Mouse (Mus musculus) C2C12 (cell line): ENCODE measurements around the gene Soat1. TPM values are rescaled to one million over a fixed set of nuclear protein-coding genes. Genes with fewer than 3 reads are reported as not detected.

ENCODE experiments used
- H3K27me3 ChIP-seq: one replicate; pipeline ENCODE4 v1.6.1; 2011; ENCODE audit not compliant: control insufficient read depth, insufficient read depth, insufficient read length
- H3K36me3 ChIP-seq: one replicate; pipeline ENCODE4 v1.6.1; 2011; ENCODE audit not compliant: control insufficient read depth, insufficient read depth
- H3K4me3 ChIP-seq: one replicate; pipeline ENCODE4 v1.5.1; 2011; ENCODE audit warnings: mild to moderate bottlenecking, control low read depth; ENCODE audit not compliant: poor library complexity, insufficient read depth, severe bottlenecking
- H3K79me2 ChIP-seq: one replicate; pipeline ENCODE4 v1.6.1; 2011; ENCODE audit not compliant: control insufficient read depth, insufficient read depth
- H3K79me3 ChIP-seq: one replicate; pipeline ENCODE4 v1.6.1; 2011; ENCODE audit warnings: low read depth, control low read depth
- H3ac ChIP-seq: one replicate; pipeline ENCODE3; 2011; ENCODE audit warnings: low read depth; ENCODE audit not compliant: control insufficient read depth, insufficient read length
- CEBPB ChIP-seq: IDR thresholded peaks from one replicate; pipeline ENCODE4 v1.6.1; 2011; ENCODE audit warnings: low read depth, mild to moderate bottlenecking, control low read depth, moderate library complexity
- CTCF ChIP-seq: IDR thresholded peaks from one replicate; pipeline ENCODE4 v1.5.1; 2011; ENCODE audit not compliant: control insufficient read depth, insufficient read depth, insufficient read length
- FOSL1 ChIP-seq: IDR thresholded peaks from one replicate; pipeline ENCODE4 v1.8.0; 2011; ENCODE audit warnings: mild to moderate bottlenecking, low read length; ENCODE audit not compliant: poor library complexity, insufficient read depth, severe bottlenecking
- MAX ChIP-seq: IDR thresholded peaks from one replicate; pipeline ENCODE4 v1.6.1; 2011; ENCODE audit warnings: mild to moderate bottlenecking, control low read depth
- MYOD1 ChIP-seq: IDR thresholded peaks from one replicate; pipeline ENCODE4 v1.6.1; 2011; ENCODE audit warnings: low read depth; ENCODE audit not compliant: control insufficient read depth, insufficient read length
- MYOG ChIP-seq: IDR thresholded peaks from one replicate; pipeline ENCODE4 v1.6.1; 2011; ENCODE audit not compliant: control insufficient read depth, insufficient read length; ENCODE audit errors: extremely low read depth
- USF1 ChIP-seq: IDR thresholded peaks from one replicate; pipeline ENCODE4 v1.6.1; 2011; ENCODE audit warnings: low read depth, mild to moderate bottlenecking, control low read depth, moderate library complexity
- polyA plus RNA-seq: library from polyadenylated mRNA; unstranded; fragments of >200 nt; fragmentation: generic; extraction: Trizol; gene quantifications from one replicate; pipeline ENCODE4 v1.2.1, GENCODE M21; 2012; ENCODE audit warnings: missing spikeins

Soat1 gene
- polyA plus RNA-seq, 1 experiment = 72.5 TPM

DNA sequence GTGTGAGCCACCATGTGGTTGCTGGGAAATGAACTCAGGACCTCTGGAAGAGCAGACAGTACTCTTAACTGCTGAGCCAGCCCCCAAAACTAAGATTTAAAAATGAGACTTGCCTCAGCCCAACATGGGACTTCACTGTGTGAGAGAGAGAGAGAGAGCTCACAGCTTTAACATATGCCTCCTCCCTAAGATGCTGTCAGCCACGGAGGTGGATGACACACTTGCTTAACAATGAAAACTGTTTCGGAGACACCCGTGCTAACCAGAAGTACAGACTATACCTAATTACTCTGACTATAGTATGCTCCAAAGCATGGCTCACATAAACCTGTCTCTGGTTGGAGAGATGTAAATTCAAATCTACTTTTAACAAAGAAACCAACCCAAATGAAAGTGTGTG, 40.6 kb downstream of the Soat1 start:
- Histone ChIP-seq H3K27me3 (no peaks in the 10 kb centered on the region), H3K79me2 (no peaks in the 10 kb centered on the region), H3K4me3 (no peak overlapping the region), H3ac (no peak overlapping the region), H3K79me3 (no peaks in the 10 kb centered on the region), H3K36me3 (peaks cover 77% of the 10 kb centered on the region)
- TF ChIP-seq MYOG (no peak), MYOD1 (no peak), CTCF (no peak), MAX (no peak), USF1 (no peak), CEBPB (no peak), FOSL1 (no peak)

DNA sequence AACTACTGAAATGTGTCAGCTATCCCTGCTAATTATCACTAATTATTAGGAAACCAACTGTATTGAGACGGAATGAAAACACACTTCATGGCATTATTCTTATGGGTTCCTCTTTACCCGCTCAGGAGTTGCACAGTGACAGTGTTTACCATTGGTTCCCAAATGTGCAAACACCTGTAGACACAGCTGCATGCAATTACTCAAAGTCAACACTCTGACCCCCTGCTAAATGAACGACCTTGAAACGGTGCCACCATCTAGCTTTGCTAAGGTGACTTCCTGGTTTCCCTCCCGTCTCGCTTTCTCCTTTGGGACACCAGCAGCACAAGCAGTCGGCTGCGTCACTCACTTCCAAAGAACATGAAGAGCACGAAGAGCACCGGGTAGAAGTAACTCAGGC, 41.6 kb downstream of the Soat1 start:
- no peaks in the 10 kb centered on the region for H3K79me3 ChIP-seq
- TF ChIP-seq MYOG (no peak), FOSL1 (no peak), MYOD1 (no peak), MAX (no peak), CEBPB (no peak)
- peaks cover 75% of the 10 kb centered on the region for H3K36me3 ChIP-seq
- no peaks in the 10 kb centered on the region for H3K79me2 ChIP-seq
- no peaks in the 10 kb centered on the region for H3K27me3 ChIP-seq
- H3K4me3 ChIP-seq = no peak overlapping the region
- no peak overlapping the region for H3ac ChIP-seq

- no peaks in the 10 kb centered on the region for H3K27me3 ChIP-seq
- H3ac ChIP-seq = no peak overlapping the region
- H3K79me2 ChIP-seq = no peaks in the 10 kb centered on the region
- TF ChIP-seq CTCF (no peak), FOSL1 (no peak)
- H3K4me3 ChIP-seq = no peak overlapping the region
- peaks cover 57% of the 10 kb centered on the region for H3K36me3 ChIP-seq
- H3K79me3 ChIP-seq = no peaks in the 10 kb centered on the region
Measured at GRCm38 (mm10) chr1:156428434-156428833, 45.7 kb downstream of the Soat1 start.

DNA sequence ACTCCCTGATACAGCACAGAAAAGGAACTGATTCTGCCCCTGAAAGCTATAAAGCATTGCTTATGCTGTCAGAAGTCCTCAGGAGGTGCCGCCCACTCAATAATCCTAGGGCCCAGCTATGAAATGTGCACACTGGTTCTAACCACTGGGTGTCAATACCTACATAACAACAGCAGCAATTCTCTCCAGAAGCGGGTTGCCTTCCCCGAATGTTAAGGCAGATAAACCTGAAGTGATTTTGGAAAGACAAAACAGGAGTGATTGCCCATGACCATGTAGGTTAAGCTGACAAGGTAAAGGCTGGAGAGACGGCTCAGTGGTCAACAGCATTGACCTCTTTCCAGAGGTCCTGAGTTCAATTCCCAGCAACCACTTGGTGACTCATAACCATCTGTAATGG, 48.4 kb downstream of the Soat1 start:
- TF ChIP-seq CEBPB (no peak), MYOG (no peak), FOSL1 (no peak), MAX (no peak), MYOD1 (no peak), CTCF (no peak), USF1 (no peak)
- Histone ChIP-seq H3K4me3 (no peak overlapping the region), H3K79me2 (no peaks in the 10 kb centered on the region), H3K36me3 (peaks cover 35% of the 10 kb centered on the region), H3ac (no peak overlapping the region), H3K79me3 (no peaks in the 10 kb centered on the region), H3K27me3 (no peaks in the 10 kb centered on the region)

- Histone ChIP-seq H3K79me3 (no peaks in the 10 kb centered on the region), H3K79me2 (no peaks in the 10 kb centered on the region), H3K27me3 (no peaks in the 10 kb centered on the region), H3ac (no peak overlapping the region), H3K4me3 (no peak overlapping the region), H3K36me3 (peaks cover 20% of the 10 kb centered on the region)
- TF ChIP-seq FOSL1 (no peak), MAX (no peak), MYOG (no peak), CTCF (no peak), CEBPB (no peak), USF1 (no peak), MYOD1 (no peak)
Measured at GRCm38 (mm10) chr1:156424054-156424453, 50.1 kb downstream of the Soat1 start.

- H3K79me2 ChIP-seq = no peaks in the 10 kb centered on the region
- no peak overlapping the region for H3ac ChIP-seq
- no peaks in the 10 kb centered on the region for H3K27me3 ChIP-seq
- TF ChIP-seq USF1 (no peak), CTCF (no peak), MYOG (no peak), FOSL1 (no peak)
- peaks cover 17% of the 10 kb centered on the region for H3K36me3 ChIP-seq
- H3K4me3 ChIP-seq = no peak overlapping the region
- no peaks in the 10 kb centered on the region for H3K79me3 ChIP-seq
Measured at GRCm38 (mm10) chr1:156423493-156423892, 50.6 kb downstream of the Soat1 start.
